Mouse (Mus musculus) ES-E14 (cell line): ENCODE data around the gene St8sia1.

Source experiments
- HCFC1 ChIP-seq: IDR thresholded peaks from 2 replicates; pipeline ENCODE4 v1.6.1; 2012; ENCODE audit warnings: low read length, inconsistent platforms, borderline replicate concordance; ENCODE audit not compliant: insufficient read depth
- ZC3H11A ChIP-seq: IDR thresholded peaks from 2 replicates; pipeline ENCODE4 v1.6.1; 2012; ENCODE audit warnings: low read depth, mild to moderate bottlenecking, inconsistent platforms, low read length, borderline replicate concordance
- ZNF384 ChIP-seq: IDR thresholded peaks from 2 replicates; pipeline ENCODE4 v1.6.1; 2012; ENCODE audit warnings: low read depth, low read length, inconsistent platforms

DNA sequence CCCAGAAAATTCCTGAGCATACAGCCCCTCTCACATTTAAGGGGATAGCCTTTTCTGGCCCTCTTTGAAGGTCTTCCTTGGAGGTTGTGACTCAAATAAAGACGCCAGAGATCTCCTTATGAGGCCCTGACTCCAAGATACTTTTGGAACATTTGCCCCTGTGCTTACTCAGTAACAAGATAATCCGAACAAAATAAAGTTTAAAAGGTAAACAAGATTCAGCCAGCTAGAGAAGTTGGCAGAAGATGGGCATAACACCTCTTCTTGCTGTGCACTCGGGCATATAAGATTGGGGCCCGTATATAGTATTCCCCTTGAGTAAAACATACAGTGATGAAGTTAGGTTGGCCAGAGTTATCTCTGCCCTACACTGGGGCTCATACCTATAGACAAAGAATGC, 104.3 kb downstream of the St8sia1 start:
- TF ChIP-seq ZNF384 (no peak), ZC3H11A (no peak), HCFC1 (no peak)
